Mouse (Mus musculus): ENCODE data around the gene Ndufaf7. TPM values are rescaled to one million over a fixed set of nuclear protein-coding genes. Genes with fewer than 3 reads are reported as not detected.

The Ndufaf7 gene
- polyA plus RNA-seq, 1 experiment from 2014 or later: 61.6 TPM

DNA sequence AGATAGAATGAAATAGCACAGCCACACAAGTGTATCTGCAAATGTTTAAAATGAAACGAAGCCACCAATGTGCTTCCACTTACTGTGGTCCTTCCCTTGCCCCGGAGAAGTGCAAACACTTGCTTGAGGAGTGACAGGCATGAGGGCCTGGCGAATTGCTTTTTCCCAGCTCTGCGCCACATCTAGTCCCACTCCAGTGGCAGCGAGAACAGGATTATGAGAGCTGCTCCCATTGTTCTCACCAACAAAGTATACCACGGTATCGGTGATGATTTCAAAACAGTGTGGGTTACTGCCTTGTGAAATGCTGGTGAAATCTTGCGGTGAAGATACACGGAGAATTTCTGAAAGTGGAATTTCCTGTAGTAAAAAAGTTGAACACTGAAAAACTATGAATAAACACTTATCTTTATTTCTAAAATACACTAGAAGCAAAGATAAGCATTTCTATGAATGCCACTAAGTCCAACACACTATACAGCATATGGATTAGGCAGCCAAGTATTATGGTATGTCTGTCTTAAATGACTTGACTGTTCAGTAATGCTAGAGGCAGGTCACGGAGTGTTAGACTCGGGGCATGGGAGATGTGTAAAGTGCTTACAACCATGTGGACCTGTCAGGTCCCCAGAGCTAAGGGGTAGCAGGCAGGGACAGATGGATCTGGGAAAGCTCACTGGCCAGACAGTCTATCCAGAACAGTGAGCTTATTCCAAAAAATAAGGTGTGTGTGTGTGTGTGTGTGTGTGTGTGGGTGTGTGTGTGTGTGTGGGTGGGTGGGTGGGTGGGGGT is 29.4 kb downstream of the Ndufaf7 start:
- H3K4me3 ChIP-seq (replicated peaks): no peak overlapping the region
- no peaks in the 10 kb centered on the region for H3K4me1 ChIP-seq (replicated peaks)
- H3K4me2 ChIP-seq (replicated peaks): no peak overlapping the region
- no peaks in the 10 kb centered on the region for H3K27me3 ChIP-seq
- ATAC-seq: no peak
- no peak overlapping the region for H3K27ac ChIP-seq
- H3K36me3 ChIP-seq: peaks cover 25% of the 10 kb centered on the region
- 91% methylated on average over 11 of the region's 11 CpGs for WGBS
- H3K9me3 ChIP-seq: no peaks in the 10 kb centered on the region
- H3K9ac ChIP-seq (replicated peaks): no peak overlapping the region

DNA sequence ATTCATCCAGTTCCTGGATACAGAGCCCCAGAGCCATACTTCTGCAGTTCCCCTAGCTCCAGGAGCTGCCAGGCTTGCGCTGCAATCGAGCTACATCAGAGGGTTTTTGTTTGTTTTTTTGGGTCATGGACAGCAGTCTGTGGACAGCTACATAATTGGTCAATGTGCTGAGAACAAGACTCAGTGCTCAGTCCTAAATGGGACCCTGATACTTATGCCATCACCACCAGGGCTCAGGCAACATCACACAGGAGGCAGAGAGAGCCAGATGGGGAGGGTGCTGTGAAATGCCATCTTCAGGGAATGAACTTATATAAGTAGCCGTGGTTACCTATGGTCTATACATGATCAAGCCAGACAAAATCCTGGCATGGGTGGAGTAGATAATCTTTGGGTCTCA is 31.6 kb downstream of the Ndufaf7 start:
- no peak overlapping the region for H3K4me3 ChIP-seq (replicated peaks)
- ATAC-seq: no peak
- no peaks in the 10 kb centered on the region for H3K4me1 ChIP-seq (replicated peaks)
- H3K36me3 ChIP-seq: peaks cover 21% of the 10 kb centered on the region
- no peak overlapping the region for H3K4me2 ChIP-seq (replicated peaks)
- H3K9me3 ChIP-seq: no peaks in the 10 kb centered on the region
- WGBS: 88% methylated on average over 3 of the region's 3 CpGs
- H3K27me3 ChIP-seq: no peaks in the 10 kb centered on the region
- H3K9ac ChIP-seq (replicated peaks): no peak overlapping the region
- H3K27ac ChIP-seq: no peak overlapping the region

DNA sequence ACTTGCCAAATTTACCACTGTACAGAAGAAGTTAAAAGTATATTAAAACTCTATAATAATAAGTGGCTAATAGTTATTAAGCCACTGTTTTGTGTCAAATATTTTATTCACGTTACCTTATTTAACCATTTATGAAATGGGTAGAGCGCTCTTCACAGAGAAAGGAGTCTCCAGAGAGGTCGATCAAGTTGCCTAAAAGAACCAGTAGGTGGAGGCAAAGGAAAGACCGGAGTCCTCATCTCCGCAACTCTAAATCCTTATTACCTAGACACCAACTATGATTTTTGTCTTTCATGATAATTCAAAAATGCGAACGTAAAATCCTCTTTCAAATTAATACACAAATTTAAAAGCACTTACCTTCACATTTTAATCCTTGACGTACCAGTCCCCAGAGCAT is 46.2 kb downstream of the Ndufaf7 start:
- H3K4me3 ChIP-seq (replicated peaks): no peak overlapping the region
- peaks cover 12% of the 10 kb centered on the region for H3K36me3 ChIP-seq
- no peaks in the 10 kb centered on the region for H3K4me1 ChIP-seq (replicated peaks)
- no peak overlapping the region for H3K27ac ChIP-seq
- no peak for ATAC-seq
- 96% methylated on average over 8 of the region's 8 CpGs for WGBS
- no peaks in the 10 kb centered on the region for H3K27me3 ChIP-seq
- no peak overlapping the region for H3K9ac ChIP-seq (replicated peaks)
- H3K9me3 ChIP-seq: no peaks in the 10 kb centered on the region
- H3K4me2 ChIP-seq (replicated peaks): no peak overlapping the region

DNA sequence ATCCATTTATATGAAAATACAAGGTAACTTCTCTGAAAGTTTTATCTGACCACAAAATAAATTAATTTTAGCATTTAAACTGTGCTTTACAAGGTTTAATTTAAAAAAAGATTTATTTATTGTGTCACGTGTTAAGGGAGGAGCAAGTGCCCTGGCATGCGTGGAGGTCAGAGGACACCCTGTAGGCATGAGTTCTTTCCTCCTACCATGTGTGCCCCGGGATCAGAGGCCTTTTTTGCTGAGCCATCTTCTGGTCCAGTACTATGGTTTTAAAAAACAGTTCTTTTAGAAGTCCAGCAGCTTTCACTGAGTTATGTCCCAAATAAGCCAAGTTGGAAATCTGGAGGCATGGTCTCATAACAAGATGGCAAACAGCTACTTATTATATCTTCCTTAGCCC is 46.8 kb downstream of the Ndufaf7 start:
- Histone ChIP-seq H3K27me3 (no peaks in the 10 kb centered on the region), H3K36me3 (peaks cover 12% of the 10 kb centered on the region), H3K4me2 (replicated peaks) (no peak overlapping the region), H3K4me1 (replicated peaks) (no peaks in the 10 kb centered on the region), H3K4me3 (replicated peaks) (no peak overlapping the region), H3K9me3 (no peaks in the 10 kb centered on the region), H3K27ac (no peak overlapping the region), H3K9ac (replicated peaks) (no peak overlapping the region)
- ATAC-seq: no peak
- 87% methylated on average over 3 of the region's 3 CpGs for WGBS

DNA sequence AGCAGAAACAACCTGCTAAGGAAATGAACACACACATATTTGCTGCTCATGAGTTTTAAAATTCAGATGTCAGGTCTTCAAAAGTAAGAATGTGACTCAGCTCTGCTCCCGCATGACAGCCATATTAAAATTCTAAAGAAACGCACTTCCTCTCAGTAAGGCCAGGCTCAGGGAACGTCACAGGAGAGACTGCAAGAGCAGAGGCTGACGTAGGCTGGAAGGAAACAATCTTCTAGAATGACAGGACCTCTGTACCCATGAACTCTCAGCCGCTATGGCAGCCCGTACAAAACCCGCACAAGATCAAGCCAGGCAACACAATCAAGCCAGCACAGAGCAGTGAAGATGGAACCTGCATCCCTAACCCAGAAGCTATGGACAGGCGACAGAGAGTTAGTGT is 52.1 kb downstream of the Ndufaf7 start:
- Histone ChIP-seq H3K9ac (replicated peaks) (no peak overlapping the region), H3K9me3 (no peaks in the 10 kb centered on the region), H3K27ac (no peak overlapping the region), H3K4me1 (replicated peaks) (no peaks in the 10 kb centered on the region), H3K27me3 (no peaks in the 10 kb centered on the region), H3K36me3 (no peaks in the 10 kb centered on the region), H3K4me3 (replicated peaks) (no peak overlapping the region), H3K4me2 (replicated peaks) (no peak overlapping the region)
- no peak for ATAC-seq
- WGBS: 87% methylated on average over 8 of the region's 8 CpGs

DNA sequence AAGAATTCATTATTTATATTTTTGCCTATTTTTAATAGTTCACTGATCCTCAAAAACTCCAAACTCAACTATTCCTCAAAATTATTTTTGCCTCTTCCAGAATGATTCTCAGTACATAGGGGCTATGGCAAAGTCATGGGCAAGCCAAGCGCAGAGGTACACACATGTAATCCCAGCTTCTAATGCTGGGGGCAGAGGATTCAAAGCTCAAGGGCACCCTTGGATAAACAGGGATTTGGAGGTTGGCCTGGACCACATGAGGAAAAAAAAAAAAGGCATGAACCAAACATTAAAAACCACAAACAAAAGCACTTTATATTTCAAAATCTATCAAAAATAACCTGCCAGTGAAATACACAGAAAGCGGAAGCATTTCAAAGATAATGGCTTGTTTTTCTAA is 54.6 kb downstream of the Ndufaf7 start:
- 99% methylated on average over 2 of the region's 2 CpGs for WGBS

DNA sequence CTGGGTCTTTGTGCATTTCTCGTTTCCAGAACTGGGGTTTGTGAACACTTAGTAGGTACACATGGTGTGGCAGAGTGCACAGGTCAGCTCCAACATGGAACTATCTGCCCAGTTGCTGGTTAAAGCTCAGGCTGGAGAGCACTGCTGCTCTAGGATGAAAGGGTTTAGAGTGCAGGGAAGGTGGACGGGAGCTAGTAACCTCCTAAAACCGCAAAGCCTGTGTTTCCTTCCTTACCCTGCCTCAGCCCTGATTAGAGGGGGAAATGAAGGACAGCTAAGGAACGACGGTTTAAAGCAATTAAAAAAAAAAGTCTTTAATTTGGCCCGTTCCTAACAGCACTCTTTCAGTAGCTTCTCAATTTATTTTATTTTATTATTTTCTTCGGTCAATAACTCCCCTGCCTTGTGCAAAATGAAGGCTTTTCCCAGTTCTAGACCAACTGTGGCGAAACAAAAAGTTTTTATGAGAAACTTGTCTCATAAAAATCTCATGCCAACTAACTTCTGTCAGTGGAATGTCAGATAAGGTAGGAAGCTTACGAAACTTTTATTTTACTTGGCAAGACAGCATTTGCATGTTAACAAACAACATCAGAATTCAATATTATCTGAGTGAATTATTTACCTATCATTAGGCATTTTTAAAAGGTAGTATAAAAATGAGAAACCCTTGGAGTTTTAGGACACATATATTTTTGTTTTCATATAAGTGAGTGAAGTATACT is 55.5 kb downstream of the Ndufaf7 start:
- 89% methylated on average over 9 of the region's 9 CpGs for WGBS
- no peaks in the 10 kb centered on the region for H3K9me3 ChIP-seq
- no peak overlapping the region for H3K4me2 ChIP-seq (replicated peaks)
- no peak overlapping the region for H3K4me3 ChIP-seq (replicated peaks)
- no peak overlapping the region for H3K27ac ChIP-seq
- no peak overlapping the region for H3K9ac ChIP-seq (replicated peaks)
- no peaks in the 10 kb centered on the region for H3K4me1 ChIP-seq (replicated peaks)
- ATAC-seq: no peak
- H3K27me3 ChIP-seq: no peaks in the 10 kb centered on the region
- no peaks in the 10 kb centered on the region for H3K36me3 ChIP-seq

More for the DNA sequence above, 54.6 kb downstream of the Ndufaf7 start:
- Histone ChIP-seq H3K4me1 (replicated peaks) (no peaks in the 10 kb centered on the region), H3K9ac (replicated peaks) (no peak overlapping the region), H3K4me3 (replicated peaks) (no peak overlapping the region), H3K9me3 (no peaks in the 10 kb centered on the region), H3K27me3 (no peaks in the 10 kb centered on the region), H3K36me3 (no peaks in the 10 kb centered on the region), H3K4me2 (replicated peaks) (no peak overlapping the region), H3K27ac (no peak overlapping the region)
- ATAC-seq: no peak

DNA sequence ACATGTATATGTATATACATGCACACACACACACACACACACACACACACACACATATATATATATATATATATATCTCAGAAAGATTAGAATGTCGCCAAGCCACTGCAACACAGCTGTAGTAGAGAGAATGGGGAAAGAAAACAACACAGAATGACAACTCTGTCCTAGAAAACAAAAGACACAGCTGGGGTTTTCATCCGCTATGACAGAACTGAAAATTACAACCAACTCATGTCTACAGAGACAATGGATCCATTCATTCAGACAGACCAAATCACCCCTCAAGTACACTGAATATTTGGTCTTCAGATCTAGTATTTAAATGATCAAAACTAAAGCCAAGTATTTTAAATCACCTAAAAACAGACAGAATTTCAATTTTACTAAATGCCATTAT is 56.7 kb downstream of the Ndufaf7 start:
- H3K4me2 ChIP-seq (replicated peaks): no peak overlapping the region
- H3K9me3 ChIP-seq: no peaks in the 10 kb centered on the region
- no peak overlapping the region for H3K4me3 ChIP-seq (replicated peaks)
- no peaks in the 10 kb centered on the region for H3K36me3 ChIP-seq
- ATAC-seq: no peak
- no peaks in the 10 kb centered on the region for H3K27me3 ChIP-seq
- H3K27ac ChIP-seq: no peak overlapping the region
- no peak overlapping the region for H3K9ac ChIP-seq (replicated peaks)
- H3K4me1 ChIP-seq (replicated peaks): no peaks in the 10 kb centered on the region
- WGBS: 54% methylated on average over 2 of the region's 2 CpGs

DNA sequence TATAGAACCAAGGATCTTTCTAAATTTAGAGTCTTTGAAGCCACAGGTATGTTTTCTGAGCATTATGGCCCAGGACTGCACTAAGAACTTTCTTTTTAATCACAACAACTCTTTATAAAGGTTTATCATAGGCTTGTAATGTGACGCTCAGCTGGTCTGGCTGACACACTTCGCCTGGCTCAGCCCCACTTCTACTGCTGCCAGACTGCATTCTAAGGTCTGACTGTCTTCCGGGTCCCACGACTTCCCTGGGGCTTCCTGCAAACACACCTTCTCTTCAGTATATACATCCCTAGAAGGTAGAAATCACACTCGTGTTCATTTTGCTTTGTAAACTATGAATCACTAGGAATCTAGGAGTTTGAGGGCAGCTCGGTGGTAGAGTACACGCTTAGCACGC is 57.4 kb downstream of the Ndufaf7 start:
- H3K9me3 ChIP-seq: no peaks in the 10 kb centered on the region
- H3K36me3 ChIP-seq: no peaks in the 10 kb centered on the region
- no peak overlapping the region for H3K9ac ChIP-seq (replicated peaks)
- no peak overlapping the region for H3K4me2 ChIP-seq (replicated peaks)
- no peak overlapping the region for H3K4me3 ChIP-seq (replicated peaks)
- WGBS: 94% methylated on average over 8 of the region's 8 CpGs
- ATAC-seq: no peak
- no peak overlapping the region for H3K27ac ChIP-seq
- no peaks in the 10 kb centered on the region for H3K27me3 ChIP-seq
- no peaks in the 10 kb centered on the region for H3K4me1 ChIP-seq (replicated peaks)

DNA sequence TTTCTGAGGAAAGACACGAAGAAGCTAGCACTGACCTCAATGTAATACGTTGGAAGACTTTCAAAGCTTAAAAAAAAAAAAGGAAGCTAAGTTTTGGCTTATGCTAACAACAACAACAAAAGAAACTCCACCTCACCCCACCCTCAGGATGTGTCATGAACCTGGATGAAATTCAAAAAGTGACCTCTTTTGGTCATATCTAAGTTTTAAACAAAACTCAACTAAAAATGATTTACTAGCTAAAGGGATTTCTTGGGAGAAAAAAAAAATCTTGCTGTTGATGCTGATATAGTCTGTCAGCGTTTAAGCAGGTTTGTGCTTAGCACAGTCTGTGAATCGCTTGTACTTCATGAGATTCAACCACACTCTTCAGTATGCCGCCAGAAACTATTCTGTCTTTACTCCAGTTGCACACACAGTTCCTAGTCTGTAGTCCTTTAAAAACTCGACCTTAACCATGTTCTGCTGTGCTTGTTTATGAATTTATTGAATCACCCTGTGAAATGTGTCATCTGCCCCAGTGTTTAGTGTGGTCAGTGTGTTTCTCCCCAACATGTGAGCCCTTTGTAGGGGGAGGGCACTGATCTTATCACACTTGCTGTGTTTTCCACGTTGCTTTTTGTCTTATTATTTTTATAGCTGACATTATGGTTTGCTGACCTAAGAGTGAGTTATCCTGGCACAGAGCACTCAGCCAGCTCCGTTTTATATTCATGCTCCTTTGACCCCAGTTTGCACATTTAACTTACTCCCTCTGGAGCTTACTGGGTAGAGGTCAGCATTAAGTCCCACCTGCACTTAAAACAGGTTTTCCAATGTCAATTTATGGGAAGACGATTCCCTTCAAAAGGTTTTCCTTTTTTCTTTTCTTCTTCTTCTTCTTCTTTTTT is 58.2 kb downstream of the Ndufaf7 start:
- Histone ChIP-seq H3K4me1 (replicated peaks) (no peaks in the 10 kb centered on the region), H3K9me3 (no peaks in the 10 kb centered on the region), H3K27ac (no peak overlapping the region), H3K27me3 (no peaks in the 10 kb centered on the region), H3K4me3 (replicated peaks) (no peak overlapping the region), H3K4me2 (replicated peaks) (no peak overlapping the region), H3K9ac (replicated peaks) (no peak overlapping the region), H3K36me3 (no peaks in the 10 kb centered on the region)
- ATAC-seq: no peak
- WGBS: 82% methylated on average over 9 of the region's 9 CpGs

Measured in midbrain, embryonic 13.5 days (tissue).